Comparison of ENCODE assay signal across 10 mouse cellular contexts in genomic region chr5:37918001-37918707, GRCm38 (mm10).
DNase-seq lines count a peak whose midpoint lies in the region; ATAC-seq lines count a peak whose summit lies in the region.
"Had no signal": no experiment of that assay in that cellular context is flagged by ENCODE, and none has a peak within 500 bp of the region (broad histone marks: within the 10 kb centered on the region; RNA-seq: fewer than 3 reads in every experiment).

No protein-coding gene starts in this region.

- H3K9me3 ChIP-seq in kidney, embryonic 14.5 days (ENCODE audit: control insufficient read depth, low read length): no peaks in the 10 kb centered on the region
- no peaks in the 10 kb centered on the region for H3K9me3 ChIP-seq in forebrain, embryonic 11.5 days (ENCODE audit: control insufficient read depth, low read length)
- H3K9me3 ChIP-seq in limb, embryonic 11.5 days (ENCODE audit: control insufficient read depth, low read length): peaks cover 3% of the 10 kb centered on the region; the same call in 1 of the 2 replicates

- no peak overlapping the region for H3K9ac ChIP-seq in kidney, embryonic 14.5 days (ENCODE audit: low read depth, low read length)
- H3K9ac ChIP-seq in forebrain, embryonic 11.5 days (ENCODE audit: low read length): no peak overlapping the region
- H3K9ac ChIP-seq in limb, embryonic 11.5 days (ENCODE audit: low read length): no peak overlapping the region

- H3K27ac ChIP-seq in kidney, embryonic 14.5 days (ENCODE audit: low read depth, low read length): no peak overlapping the region
- no peak overlapping the region for H3K27ac ChIP-seq in forebrain, embryonic 11.5 days (ENCODE audit: low read depth, low read length)
- H3K27ac ChIP-seq in limb, embryonic 11.5 days (replicated peaks; ENCODE audit: low read depth, low read length): no peak overlapping the region; the same call in 1 of the 2 replicates

- H3K4me2 ChIP-seq in kidney, embryonic 14.5 days (replicated peaks; ENCODE audit: low read depth, low read length): peak overlapping the region; percentile 31
- H3K4me2 ChIP-seq in forebrain, embryonic 11.5 days (ENCODE audit: low read depth, low read length, severe bottlenecking): peak overlapping the region; percentile 40
- peak overlapping the region; percentile 29; the same call in 1 of the 2 replicates for H3K4me2 ChIP-seq in limb, embryonic 11.5 days (ENCODE audit: low read depth, severe bottlenecking)

- peak overlapping the region; percentile 18 for H3K4me3 ChIP-seq in kidney, embryonic 14.5 days (ENCODE audit: low read length)
- 0 out of 2 replicates have a peak overlapping the region, but pooled peaks have one; percentile 1 for H3K4me3 ChIP-seq in forebrain, embryonic 11.5 days (ENCODE audit: low read depth, low read length)
- H3K4me3 ChIP-seq in limb, embryonic 11.5 days (ENCODE audit: low read depth, low read length): no peak overlapping the region
- H3K4me3 ChIP-seq: erythroblast, embryonic 14.5 days had no signal

- H3K27me3 ChIP-seq in kidney, embryonic 14.5 days (ENCODE audit: control insufficient read depth, insufficient read depth, low read length): peaks cover 33% of the 10 kb centered on the region
- peaks cover 31% of the 10 kb centered on the region for H3K27me3 ChIP-seq in forebrain, embryonic 11.5 days (ENCODE audit: control insufficient read depth, insufficient read depth, low read length)
- H3K27me3 ChIP-seq in limb, embryonic 11.5 days (ENCODE audit: control insufficient read depth, insufficient read depth, low read length): peaks cover 30% of the 10 kb centered on the region

- H3K4me1 ChIP-seq in kidney, embryonic 14.5 days (ENCODE audit: control insufficient read depth, insufficient read depth, low read length): no peaks in the 10 kb centered on the region
- H3K4me1 ChIP-seq in forebrain, embryonic 11.5 days (replicated peaks; ENCODE audit: control insufficient read depth, insufficient read depth, low read length): peaks cover 2% of the 10 kb centered on the region; the same call in 1 of the 2 replicates
- H3K4me1 ChIP-seq in limb, embryonic 11.5 days (ENCODE audit: control insufficient read depth, insufficient read depth, low read length): peaks cover 12% of the 10 kb centered on the region

- H3K36me3 ChIP-seq in kidney, embryonic 14.5 days (ENCODE audit: control insufficient read depth, insufficient read depth, low read length): no peaks in the 10 kb centered on the region
- H3K36me3 ChIP-seq in forebrain, embryonic 11.5 days (ENCODE audit: control insufficient read depth, insufficient read depth, low read length): no peaks in the 10 kb centered on the region
- no peaks in the 10 kb centered on the region for H3K36me3 ChIP-seq in limb, embryonic 11.5 days (ENCODE audit: control insufficient read depth, insufficient read depth, low read length)

- 3% methylated on average over 28 of the region's 28 CpGs for WGBS in kidney, embryonic 14.5 days
- 3% methylated on average over 28 of the region's 28 CpGs for WGBS in forebrain, embryonic 11.5 days
- 1% methylated on average over 28 of the region's 28 CpGs for WGBS in limb, embryonic 11.5 days

- ATAC-seq in kidney, embryonic 14.5 days (ENCODE audit: low FRiP score, low TSS enrichment): no peak
- no peak for ATAC-seq in forebrain, embryonic 11.5 days (replicated peaks; ENCODE audit: low FRiP score)
- peak; percentile 56; the same call in 1 of the 2 replicates for ATAC-seq in limb, embryonic 11.5 days (ENCODE audit: insufficient number of reproducible peaks, low FRiP score, low TSS enrichment, low read depth)
- ATAC-seq in frontal cortex, adult (ENCODE audit: low TSS enrichment): no peak

- no peak for DNase-seq in kidney, postnatal 36 days
- DNase-seq in forebrain, embryonic 11.5 days (ENCODE audit: low spot score): peak; percentile 62
- peak; percentile 82 for DNase-seq in limb, embryonic 11.5 days (ENCODE audit: low spot score)
- peak; percentile 6 for DNase-seq in retina, postnatal 1 day
- no peak for DNase-seq in adrenal gland, adult (ENCODE audit: inconsistent age in 2 of 2, low spot score in 1 of 2)
- DNase-seq in left cerebral cortex, adult 18-20 months (ENCODE audit: low spot score in 2 of 2): no peak
- DNase-seq: adrenal gland, postnatal 10 days had no signal

Comparison
In these comparisons a context has a peak if more than half of its experiments do, and no peak if none do; other contexts are left out.
1. DNase-seq: peak in forebrain, embryonic 11.5 days (single experiment), limb, embryonic 11.5 days (single experiment) and retina, postnatal 1 day (single experiment); none in kidney, postnatal 36 days (0 of 2), adrenal gland, adult (0 of 2) and left cerebral cortex, adult 18-20 months (0 of 2).
2. Peak in every context shown above with its lines, with median percentiles within 50 percentile points of each other: H3K4me2 ChIP-seq.